Mouse (Mus musculus): Measurements from ENCODE around the gene Slc22a5.

- no peak for TF ChIP-seq CTCF (conservative IDR thresholded peaks at IDR 0.05; ENCODE audit: low read length)
- TF ChIP-seq POU5F1 (IDR thresholded peaks at IDR 0.05; ENCODE audit: borderline replicate concordance, low read length), result no peak
- TF ChIP-seq NANOG (IDR thresholded peaks at IDR 0.05; ENCODE audit: borderline replicate concordance, low read length), result no peak
Observed at GRCm38 (mm10) chr11:53918851-53919250, 27.4 kb upstream of the Slc22a5 start.
